Mouse (Mus musculus) thymus, postnatal 36 days (tissue): ENCODE results near the gene Gpr176.

Source experiments
- DNase-seq, 2 experiments: peaks; one replicate each; pipeline ENCODE4 v3.0.0; 2022; ENCODE audit warnings: mixed read lengths in 2 of 2

Gene Gpr176

DNA sequence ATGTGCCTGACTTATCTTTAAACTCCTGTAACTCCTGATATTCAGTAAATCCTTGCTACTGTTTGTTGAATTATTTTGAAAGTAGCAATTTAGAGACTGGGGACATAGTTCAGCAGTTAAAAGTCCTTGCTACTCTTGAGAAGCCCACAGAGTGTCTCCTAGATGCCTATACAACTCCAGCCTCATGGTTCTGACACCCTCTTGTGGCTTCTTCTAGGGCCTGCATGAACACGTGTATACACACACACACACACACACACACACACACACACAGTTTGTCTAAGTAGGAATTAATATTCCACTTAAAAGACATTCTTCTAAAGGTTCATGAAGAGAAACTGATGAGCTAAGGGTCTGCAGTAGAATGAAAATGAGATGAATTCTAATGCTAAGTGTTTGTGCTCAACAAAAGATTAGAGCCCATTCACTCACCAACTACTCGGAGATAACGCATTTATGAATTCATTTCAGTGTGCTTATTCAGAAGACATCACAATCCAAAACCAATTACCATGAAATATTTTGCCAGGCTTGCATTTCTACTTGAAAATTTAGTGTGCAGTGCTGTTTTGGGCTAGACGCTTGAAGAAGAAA is 144.6 kb downstream of the Gpr176 start:
- no peak for DNase-seq
